Mouse (Mus musculus): ENCODE measurements at regions not wholly inside any gene's neighbourhood (a gene's known extent, or its start where the extent isn't known, plus 50 kb on each side); places are given as distances from the start of the nearest gene placed in this dataset.

GRCm38 (mm10) chr8:113923381-113923780, 74.8 kb upstream of the Adamts18 start:
- TF ChIP-seq CTCF (IDR thresholded peaks at IDR 0.05; ENCODE audit: insufficient read depth, low read depth, low read length) (no peak), POLR2A (IDR thresholded peaks at IDR 0.05; ENCODE audit: insufficient read depth, low read depth, low read length) (no peak)
